Mouse (Mus musculus) ES-Bruce4 (cell line): ENCODE measurements around the gene Lmbrd1.
"Not testable (repeated sequence)": the region's sequence is repeated elsewhere in the genome, so short reads cannot be mapped to it uniquely, and the experiment has no call there.

Source experiments
- CTCF ChIP-seq: IDR thresholded peaks from one replicate; pipeline ENCODE4 v1.8.1; 2011; ENCODE audit warnings: low read depth, low read length
- EP300 ChIP-seq: IDR thresholded peaks from 2 replicates; pipeline ENCODE4 v1.6.1; 2011; ENCODE audit warnings: low read depth, low read length; ENCODE audit not compliant: insufficient read depth
- POLR2A ChIP-seq: IDR thresholded peaks from one replicate; pipeline ENCODE4 v1.8.1; 2011; ENCODE audit warnings: low read length; ENCODE audit not compliant: insufficient read depth

- TF ChIP-seq CTCF, POLR2A, EP300: not testable (repeated sequence)
These were observed 17.8 kb upstream of the Lmbrd1 start for GRCm38 (mm10) chr1:24660662-24661061.
